Mouse (Mus musculus): Measurements from ENCODE around the gene Cyp1a2.
A peak's percentile ranks its signal among the peaks of the same experiment; 100 is the strongest.

The Cyp1a2 gene

GRCm38 (mm10) chr9:57671500-57671899 is 12.0 kb downstream of the Cyp1a2 start:
- DNase-seq (ENCODE audit: low read depth, low spot score): no peak

DNA sequence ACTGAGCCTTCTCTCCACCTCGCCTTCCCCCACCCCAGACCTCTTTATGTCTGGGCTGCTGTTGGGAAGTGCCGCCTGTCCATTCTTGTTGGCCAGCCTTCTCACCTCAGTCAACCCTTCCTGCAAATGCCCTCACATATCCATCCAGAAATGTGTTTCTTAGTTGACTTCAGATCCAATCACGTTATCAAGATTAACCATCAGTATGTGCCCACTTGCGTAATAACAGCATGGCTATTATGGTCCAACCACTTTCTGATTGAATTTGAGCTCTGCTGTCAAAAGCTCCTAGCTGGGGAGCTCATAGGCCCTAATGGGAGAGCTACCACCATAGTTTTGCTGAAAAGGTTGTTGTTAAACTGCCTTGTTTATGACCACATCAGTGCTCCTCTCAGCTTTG is 12.5 kb downstream of the Cyp1a2 start:
- DNase-seq (ENCODE audit: low read depth, low spot score): no peak

GRCm38 (mm10) chr9:57669566-57669965 is 13.9 kb downstream of the Cyp1a2 start:
- DNase-seq (ENCODE audit: low read depth, low spot score): no peak

DNA sequence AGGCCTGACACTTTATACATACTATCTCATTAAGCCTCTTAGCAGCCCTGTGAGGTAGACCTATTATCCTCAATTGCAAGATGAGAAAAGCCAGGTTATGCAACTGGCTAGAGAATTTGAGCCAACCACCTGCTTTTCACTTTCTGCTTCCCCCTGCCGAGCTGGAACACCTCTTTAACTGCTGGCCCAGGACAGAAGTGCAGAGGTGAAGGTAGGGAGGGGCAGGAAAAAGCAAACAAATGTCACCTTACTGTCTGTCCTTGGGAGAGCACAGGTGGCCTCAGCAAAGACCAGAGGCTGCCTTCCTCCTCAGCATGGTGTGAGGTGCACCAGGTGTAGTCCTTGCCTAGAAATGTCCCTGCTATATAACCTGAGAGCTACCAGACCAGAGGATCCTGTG is 15.2 kb downstream of the Cyp1a2 start:
- no peak for DNase-seq (ENCODE audit: low read depth, low spot score)

- DNase-seq (ENCODE audit: low read depth, low spot score): no peak
Measured at GRCm38 (mm10) chr9:57667817-57668216, 15.7 kb downstream of the Cyp1a2 start.

- DNase-seq (ENCODE audit: low read depth, low spot score): no peak
Measured at GRCm38 (mm10) chr9:57667136-57667535, 16.4 kb downstream of the Cyp1a2 start.

DNA sequence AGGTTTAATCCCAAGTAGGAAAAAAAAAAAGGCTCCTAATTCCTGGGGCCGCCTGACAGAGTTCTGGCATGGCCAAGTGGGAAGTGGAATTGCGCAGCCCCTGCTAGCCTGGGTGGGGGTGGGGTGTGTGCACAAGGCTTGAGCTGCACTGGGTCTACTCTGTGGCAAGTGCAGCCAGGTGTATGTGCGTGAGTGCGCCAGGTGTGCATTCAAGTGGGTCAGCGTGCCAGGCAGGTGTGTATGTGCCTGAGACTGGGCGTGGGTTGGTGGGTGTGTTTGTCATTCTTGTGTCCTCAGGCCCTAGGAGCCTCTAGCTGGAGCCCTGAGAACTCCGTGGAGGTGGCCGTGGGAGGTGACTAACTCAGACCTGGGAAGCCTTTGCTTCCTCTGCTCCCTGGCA is 17.0 kb downstream of the Cyp1a2 start:
- DNase-seq (ENCODE audit: low read depth, low spot score): no peak

DNA sequence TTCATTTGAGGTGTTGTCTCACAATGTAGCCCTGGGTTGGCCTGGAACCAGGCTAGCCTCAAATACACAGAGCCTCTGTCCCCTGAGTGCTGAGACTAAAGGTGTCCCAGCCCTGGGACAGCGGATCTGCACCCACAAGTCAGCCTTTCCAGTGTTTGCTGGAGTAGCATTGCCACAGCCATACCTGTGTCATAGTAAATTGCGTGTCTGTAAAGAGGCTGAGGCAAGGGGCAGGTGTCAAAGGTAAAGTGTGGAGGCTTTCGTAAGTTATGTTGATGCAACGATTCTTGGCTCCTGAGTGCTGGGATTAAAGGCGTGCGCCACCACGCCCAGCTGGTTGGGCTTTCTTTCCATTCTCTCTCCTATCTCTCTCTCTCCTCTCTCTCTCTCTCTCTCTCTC is 18.9 kb downstream of the Cyp1a2 start:
- DNase-seq (ENCODE audit: low read depth, low spot score): no peak

DNA sequence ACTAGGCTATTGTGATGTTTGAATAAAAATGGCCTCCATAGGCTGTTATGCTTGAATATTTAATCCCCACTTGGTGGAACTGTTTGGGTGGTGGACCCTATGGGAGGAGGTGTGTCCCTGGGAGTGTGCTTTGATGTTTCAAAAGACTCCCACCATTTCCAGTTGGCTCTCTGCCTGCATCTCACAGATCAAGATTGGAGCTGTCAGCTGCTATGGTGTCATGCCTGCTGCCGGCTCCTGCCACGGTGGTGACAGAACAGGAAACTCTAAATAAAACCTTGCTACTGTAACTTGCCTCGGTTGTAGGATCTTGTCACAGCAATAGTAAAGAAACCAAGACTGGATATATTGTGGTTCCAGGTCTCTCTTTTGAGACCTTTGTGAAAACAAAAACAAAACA is 22.0 kb downstream of the Cyp1a2 start:
- DNase-seq (ENCODE audit: low read depth, low spot score): no peak

- no peak for DNase-seq (ENCODE audit: low read depth, low spot score)
Measured at GRCm38 (mm10) chr9:57660501-57660900, 23.0 kb downstream of the Cyp1a2 start.

GRCm38 (mm10) chr9:57659774-57660173 is 23.7 kb downstream of the Cyp1a2 start:
- DNase-seq (ENCODE audit: low read depth, low spot score): peak; percentile 61

DNA sequence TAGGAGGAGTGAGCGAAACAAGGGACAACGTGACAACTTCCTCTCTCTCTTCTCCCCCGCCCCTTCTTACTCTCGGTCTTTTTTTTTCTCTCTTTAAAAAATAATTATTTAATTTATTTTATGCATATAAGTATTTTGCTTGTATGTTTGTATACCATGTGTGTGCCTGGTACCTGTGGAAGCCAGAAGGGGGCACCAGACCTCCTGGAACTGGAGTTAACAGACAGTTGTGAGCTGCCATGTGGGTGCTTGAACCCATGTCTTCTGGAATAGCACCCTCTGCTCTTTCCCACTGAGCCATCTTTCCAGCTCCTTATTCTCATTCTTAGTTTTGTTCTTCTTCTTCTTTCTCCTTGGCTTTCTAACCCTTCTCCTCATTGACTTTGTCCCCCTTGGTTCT is 24.5 kb downstream of the Cyp1a2 start:
- no peak for DNase-seq (ENCODE audit: low read depth, low spot score)

DNA sequence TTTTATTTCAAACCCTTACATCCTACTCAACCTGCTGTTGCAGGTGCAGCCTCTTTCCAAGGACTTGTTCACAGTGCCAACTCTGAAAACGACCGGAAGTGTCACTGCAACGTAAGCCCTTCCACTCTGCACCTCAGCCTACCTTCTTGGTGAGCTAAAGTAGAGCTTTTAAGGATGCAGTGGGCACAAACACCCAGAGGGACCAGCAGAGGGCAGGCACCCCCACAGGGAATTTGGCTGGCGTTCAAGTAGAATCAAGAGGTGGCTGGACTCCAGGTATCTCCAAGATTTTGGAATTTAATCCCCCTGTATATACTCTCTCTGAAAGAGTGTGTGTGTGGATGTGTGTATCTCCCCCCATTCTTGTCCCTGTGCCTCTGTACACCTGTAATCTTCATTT is 25.7 kb downstream of the Cyp1a2 start:
- DNase-seq (ENCODE audit: low read depth, low spot score): no peak

DNA sequence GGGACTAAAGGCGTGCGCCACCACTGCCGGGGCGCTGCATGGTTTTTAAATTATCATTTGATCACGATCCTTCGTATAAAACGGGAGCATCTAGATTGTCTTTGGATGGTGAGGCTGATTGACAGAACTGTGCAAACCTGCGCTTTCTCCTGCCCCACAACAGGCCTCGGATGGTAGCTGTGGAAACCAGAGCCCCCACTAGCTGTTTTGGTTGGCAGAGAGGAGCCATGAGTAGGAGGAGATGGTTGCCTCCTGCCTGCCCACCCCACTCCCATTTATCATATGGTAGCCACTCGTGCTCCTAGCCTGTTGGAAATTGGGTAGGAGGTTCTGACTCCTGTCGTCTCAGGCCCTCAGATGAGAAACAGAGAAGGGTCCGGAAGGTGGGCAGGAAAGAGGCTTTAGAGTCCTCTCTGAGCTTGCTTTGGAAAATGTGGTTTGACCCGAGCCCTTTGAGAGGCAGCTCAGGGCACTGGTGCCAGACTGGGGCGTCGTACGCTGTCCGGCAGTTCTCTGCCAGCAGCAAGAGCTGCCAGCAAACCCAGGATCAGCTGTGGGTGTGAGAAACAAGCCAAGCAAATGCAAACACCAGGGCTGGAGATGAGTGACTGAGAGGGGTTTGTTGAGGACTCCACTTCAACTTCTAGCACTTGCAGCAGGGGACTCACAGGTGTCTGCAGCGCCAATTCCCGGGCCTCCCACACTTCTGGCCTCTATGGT is 26.7 kb downstream of the Cyp1a2 start:
- DNase-seq (ENCODE audit: low read depth, low spot score): no peak

GRCm38 (mm10) chr9:57655749-57656148 is 27.8 kb downstream of the Cyp1a2 start:
- peak; percentile 89 for DNase-seq (ENCODE audit: low read depth, low spot score)

DNA sequence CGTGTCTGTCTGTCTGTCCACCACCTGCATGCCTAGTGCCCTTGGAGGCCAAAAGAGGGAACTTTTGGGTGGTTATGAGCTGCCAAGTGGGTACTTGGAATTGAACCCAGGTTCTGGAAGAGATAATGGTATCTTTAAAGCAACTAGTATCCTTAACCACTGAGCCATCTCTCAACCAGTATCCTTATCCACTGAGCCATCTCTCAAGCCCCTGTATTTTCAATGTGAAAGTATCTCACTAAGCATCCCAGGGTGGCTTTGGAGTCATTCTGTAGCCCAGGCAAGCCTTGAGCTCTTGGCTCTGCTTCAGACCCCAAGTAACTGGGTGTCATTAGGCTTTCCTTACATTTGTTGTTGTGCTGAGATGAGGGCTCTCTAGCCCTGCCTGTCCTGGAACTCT is 28.5 kb downstream of the Cyp1a2 start:
- DNase-seq (ENCODE audit: low read depth, low spot score): no peak

DNA sequence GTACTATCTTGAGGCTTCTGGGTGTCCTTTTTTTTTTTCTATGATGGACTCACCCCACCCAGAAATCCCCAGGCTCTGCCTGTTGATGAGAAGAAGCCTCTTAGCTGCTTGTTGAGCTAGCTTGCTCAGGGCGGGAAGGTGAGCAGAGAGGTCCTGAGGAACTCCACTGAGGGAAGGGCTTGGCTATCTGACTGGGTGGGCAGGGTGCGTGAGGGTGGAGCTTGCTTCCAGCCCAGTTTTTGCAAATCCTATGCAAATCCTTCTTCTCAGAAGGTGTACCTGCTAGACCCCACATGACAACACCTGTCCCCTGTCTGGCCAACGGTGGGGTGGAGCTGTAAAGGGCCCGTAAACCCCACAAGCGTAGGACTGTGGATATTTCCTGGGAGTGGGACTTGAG is 30.2 kb downstream of the Cyp1a2 start, which contains the start of gene Csk:
Gene Csk (minus strand): TSS at position 349 of the 400 bp plus-strand sequence.
- no peak for DNase-seq (ENCODE audit: low read depth, low spot score)

DNA sequence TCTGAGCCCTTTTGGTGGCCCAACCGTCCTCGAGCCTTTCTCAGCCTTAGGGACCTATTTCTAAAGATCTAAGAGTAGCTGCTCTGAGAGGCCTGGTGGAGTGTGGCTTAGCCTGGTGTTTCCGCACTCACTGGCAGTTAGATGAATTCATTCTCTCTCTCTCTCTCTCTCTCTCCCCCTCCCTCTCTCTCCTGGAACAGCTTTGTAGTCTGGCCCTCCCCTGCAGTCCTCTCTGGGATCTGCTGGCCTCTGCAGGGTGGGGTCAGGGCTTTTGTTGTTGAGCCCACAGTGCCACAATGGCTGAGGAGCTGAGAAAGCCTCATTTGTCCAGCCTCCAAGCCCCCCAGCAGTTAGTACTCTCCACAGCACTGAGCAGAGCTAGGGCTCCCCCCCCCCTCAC is 30.6 kb downstream of the Cyp1a2 start:
- DNase-seq (ENCODE audit: low read depth, low spot score): no peak

- no peak for DNase-seq (ENCODE audit: low read depth, low spot score)
Measured at GRCm38 (mm10) chr9:57652351-57652750, 31.2 kb downstream of the Cyp1a2 start.

DNA sequence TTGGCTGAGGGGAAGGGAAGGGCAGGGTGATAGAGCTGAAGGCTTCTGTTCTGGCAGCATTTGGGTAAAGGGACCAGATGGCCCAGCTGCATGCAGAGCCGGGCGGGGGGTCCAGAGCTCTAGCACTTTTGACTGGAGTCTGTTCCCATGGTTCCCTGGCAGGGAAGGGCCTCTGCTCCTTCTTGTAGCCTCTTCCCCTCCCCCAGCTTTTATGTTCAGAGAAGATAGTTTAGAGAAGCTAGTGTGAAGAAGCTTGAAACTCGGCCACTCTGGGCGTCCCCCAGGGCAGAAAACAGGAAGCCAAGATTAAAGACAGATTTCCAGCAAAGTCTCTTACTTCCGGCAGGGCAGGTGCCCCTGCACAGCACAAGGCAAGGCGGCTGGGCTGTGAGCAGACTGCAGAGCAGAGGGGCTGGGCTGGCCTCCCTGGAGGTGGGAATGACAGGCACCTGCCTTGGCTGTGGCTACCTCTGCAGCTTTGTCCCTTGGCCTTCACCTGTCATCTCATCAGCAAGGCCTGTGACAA is 32.7 kb downstream of the Cyp1a2 start:
- DNase-seq (ENCODE audit: low read depth, low spot score): no peak

GRCm38 (mm10) chr9:57650130-57650785 is 33.2 kb downstream of the Cyp1a2 start:
- no peak for DNase-seq (ENCODE audit: low read depth, low spot score)

- no peak for DNase-seq (ENCODE audit: low read depth, low spot score)
Measured at GRCm38 (mm10) chr9:57647286-57648108, 36.0 kb downstream of the Cyp1a2 start.
